Mouse (Mus musculus) adrenal gland (tissue): ENCODE data around the gene Naa35.
"Not testable (repeated sequence)": the region's sequence is repeated elsewhere in the genome, so short reads cannot be mapped to it uniquely, and the experiment has no call there.

Experiments
- intact Hi-C: fragments of 180-260 bp; cut with DNase I; formaldehyde crosslinking; loops from one replicate; pipeline ENCODE4 v1.15.1; 2025

Gene Naa35

GRCm38 (mm10) chr13:59571107-59571506 lies 14.0 kb upstream of the Naa35 start:
- intact Hi-C loops, result no loop called here

- intact Hi-C loops, result no loop called here
Observed at GRCm38 (mm10) chr13:59572549-59572948, 12.5 kb upstream of the Naa35 start.

- intact Hi-C loops, result no loop called here
Observed at GRCm38 (mm10) chr13:59580954-59581353, 4.1 kb upstream of the Naa35 start.

- intact Hi-C loops, result no loop called here
Observed at GRCm38 (mm10) chr13:59584481-59584880, 578 bp upstream of the Naa35 start.

- intact Hi-C loops, result loop anchor here (1.0 to 5.0 kb wide), 2 partner anchors 29 to 182 kb away; partner anchors contain the start of gene Isca1
Observed at GRCm38 (mm10) chr13:59585648-59586005, 568 bp downstream of the Naa35 start.

GRCm38 (mm10) chr13:59587201-59587600 lies 2.1 kb downstream of the Naa35 start:
- intact Hi-C loops, result loop anchor here (5.0 kb wide), 1 partner anchor 180 kb away; the partner anchor contains the start of gene Isca1

- intact Hi-C loops, result loop anchor here (5.0 kb wide), 1 partner anchor 178 kb away; the partner anchor contains the start of gene Isca1
Observed at GRCm38 (mm10) chr13:59589672-59590071, 4.6 kb downstream of the Naa35 start.

GRCm38 (mm10) chr13:59590691-59591090 lies 5.6 kb downstream of the Naa35 start:
- intact Hi-C loops, result no loop called here

- intact Hi-C loops, result not testable (repeated sequence)
Observed at GRCm38 (mm10) chr13:59592058-59592457, 7.0 kb downstream of the Naa35 start.

GRCm38 (mm10) chr13:59592630-59593029 lies 7.6 kb downstream of the Naa35 start:
- intact Hi-C loops, result no loop called here

- intact Hi-C loops, result no loop called here
Observed at GRCm38 (mm10) chr13:59603096-59603495, 18.0 kb downstream of the Naa35 start.

- intact Hi-C loops, result no loop called here
Observed at GRCm38 (mm10) chr13:59604511-59604910, 19.5 kb downstream of the Naa35 start.

GRCm38 (mm10) chr13:59605221-59605922 lies 20.3 kb downstream of the Naa35 start:
- intact Hi-C loops, result no loop called here

GRCm38 (mm10) chr13:59609885-59610284 lies 24.8 kb downstream of the Naa35 start:
- intact Hi-C loops, result loop anchor here (10.0 kb wide), 1 partner anchor 115 kb away; no protein-coding TSS in a partner anchor

GRCm38 (mm10) chr13:59610437-59610836 lies 25.4 kb downstream of the Naa35 start:
- intact Hi-C loops, result loop anchor here (10.0 kb wide), 1 partner anchor 114 kb away; no protein-coding TSS in a partner anchor

GRCm38 (mm10) chr13:59613868-59614267 lies 28.8 kb downstream of the Naa35 start:
- intact Hi-C loops, result loop anchor here (10.0 kb wide), 1 partner anchor 111 kb away; no protein-coding TSS in a partner anchor

- intact Hi-C loops, result loop anchor here (10.0 kb wide), 1 partner anchor 110 kb away; no protein-coding TSS in a partner anchor
Observed at GRCm38 (mm10) chr13:59615152-59615551, 30.1 kb downstream of the Naa35 start.

- intact Hi-C loops, result loop anchor here (10.0 kb wide), 1 partner anchor 109 kb away; no protein-coding TSS in a partner anchor
Observed at GRCm38 (mm10) chr13:59615554-59615953, 30.5 kb downstream of the Naa35 start.

- intact Hi-C loops, result loop anchor here (10.0 kb wide), 1 partner anchor 106 kb away; no protein-coding TSS in a partner anchor
Observed at GRCm38 (mm10) chr13:59618463-59618862, 33.4 kb downstream of the Naa35 start.

GRCm38 (mm10) chr13:59621643-59622489 lies 36.8 kb downstream of the Naa35 start:
- intact Hi-C loops, result loop anchor here (5.0 kb wide), 1 partner anchor 175 kb away; no protein-coding TSS in a partner anchor

- intact Hi-C loops, result loop anchor here (5.0 kb wide), 1 partner anchor 173 kb away; no protein-coding TSS in a partner anchor
Observed at GRCm38 (mm10) chr13:59624389-59624788, 39.3 kb downstream of the Naa35 start.

- intact Hi-C loops, result loop anchor here (5.0 kb wide), 1 partner anchor 172 kb away; no protein-coding TSS in a partner anchor
Observed at GRCm38 (mm10) chr13:59624903-59625302, 39.8 kb downstream of the Naa35 start.
